Mouse (Mus musculus) embryonic facial prominence, embryonic 12.5 days (tissue): ENCODE results near the gene Srgap1. TPM values are rescaled to one million over a fixed set of nuclear protein-coding genes. Genes with fewer than 3 reads are reported as not detected.

Experiments used
- ATAC-seq: fragments of 200-750 bp; cut with Nextera tagmentation; 2 replicates; pipeline ENCODE4 v1.8.0; 2017; ENCODE audit not compliant: insufficient number of reproducible peaks, insufficient read depth, low FRiP score, low TSS enrichment
- H3K27ac ChIP-seq: fragments of 300-500 bp; sonication (generic); 2 replicates; pipeline ENCODE4 v1.5.1; 2016; ENCODE audit warnings: mild to moderate bottlenecking
- H3K27me3 ChIP-seq: fragments of 300-500 bp; sonication (generic); 2 replicates; pipeline ENCODE4 v1.6.1; 2016; ENCODE audit warnings: mild to moderate bottlenecking, moderate library complexity
- H3K36me3 ChIP-seq: fragments of 300-500 bp; sonication (generic); 2 replicates; pipeline ENCODE4 v1.6.1; 2016; ENCODE audit warnings: mild to moderate bottlenecking
- H3K4me1 ChIP-seq: fragments of 300-500 bp; sonication (generic); 2 replicates; pipeline ENCODE4 v1.6.1; 2016
- H3K4me2 ChIP-seq: fragments of 300-500 bp; sonication (generic); replicated peaks from 2 replicates; pipeline ENCODE4 v1.6.1; 2016; ENCODE audit warnings: mild to moderate bottlenecking, moderate library complexity
- H3K4me3 ChIP-seq: fragments of 300-500 bp; sonication (generic); 2 replicates; pipeline ENCODE4 v1.5.1; 2016; ENCODE audit warnings: mild to moderate bottlenecking
- H3K9ac ChIP-seq: fragments of 300-500 bp; sonication (generic); 2 replicates; pipeline ENCODE4 v1.6.1; 2016; ENCODE audit warnings: mild to moderate bottlenecking, moderate library complexity
- H3K9me3 ChIP-seq: fragments of 300-500 bp; sonication (generic); 2 replicates; pipeline ENCODE4 v1.6.1; 2016; ENCODE audit warnings: mild to moderate bottlenecking, moderate library complexity
- WGBS: fragments of 180-500 bp; shearing (Covaris S2); methylation state at CpG from one replicate; pipeline ENCODE4 v1.1.7; 2016; 5-methylcytosine and 5-hydroxymethylcytosine counted together
- polyA plus RNA-seq: library from polyadenylated mRNA; unstranded; fragments of >200 nt; fragmentation: Nextera tagmentation; extraction: Ambion mirVana; gene quantifications from 2 replicates; pipeline ENCODE4 v1.2.1, GENCODE M21; 2016

Gene Srgap1
- polyA plus RNA-seq, 1 experiment from 2014 or later = 19.6 TPM

GRCm38 (mm10) chr10:122017063-122017462, 30.1 kb downstream of the Srgap1 start:
- no peaks in the 10 kb centered on the region for H3K36me3 ChIP-seq
- no peak for ATAC-seq
- no peak overlapping the region for H3K4me2 ChIP-seq
- no peak overlapping the region for H3K9ac ChIP-seq
- no peak overlapping the region for H3K27ac ChIP-seq
- H3K9me3 ChIP-seq = no peaks in the 10 kb centered on the region
- H3K4me3 ChIP-seq = no peak overlapping the region
- peaks cover 16% of the 10 kb centered on the region for H3K4me1 ChIP-seq
- 60% methylated on average over 5 of the region's 5 CpGs for WGBS
- H3K27me3 ChIP-seq = no peaks in the 10 kb centered on the region

GRCm38 (mm10) chr10:122016631-122017030, 30.5 kb downstream of the Srgap1 start:
- ATAC-seq = no peak
- Histone ChIP-seq H3K9me3 (no peaks in the 10 kb centered on the region), H3K4me2 (no peak overlapping the region), H3K4me3 (no peak overlapping the region), H3K27ac (no peak overlapping the region), H3K27me3 (no peaks in the 10 kb centered on the region), H3K36me3 (no peaks in the 10 kb centered on the region), H3K4me1 (peaks cover 16% of the 10 kb centered on the region), H3K9ac (no peak overlapping the region)
- WGBS = 91% methylated on average over 3 of the region's 3 CpGs

- Histone ChIP-seq H3K4me2 (no peak overlapping the region), H3K36me3 (no peaks in the 10 kb centered on the region), H3K4me3 (no peak overlapping the region), H3K9ac (no peak overlapping the region), H3K9me3 (no peaks in the 10 kb centered on the region), H3K27ac (no peak overlapping the region), H3K4me1 (peaks cover 23% of the 10 kb centered on the region), H3K27me3 (no peaks in the 10 kb centered on the region)
- ATAC-seq = no peak
- WGBS = 85% methylated on average over 6 of the region's 6 CpGs
Observed at GRCm38 (mm10) chr10:122012321-122012720, 34.8 kb downstream of the Srgap1 start.

GRCm38 (mm10) chr10:122008731-122009391, 38.3 kb downstream of the Srgap1 start:
- Histone ChIP-seq H3K9me3 (no peaks in the 10 kb centered on the region), H3K9ac (no peak overlapping the region; the same call in 1 of the 2 replicates), H3K4me1 (peaks cover 20% of the 10 kb centered on the region), H3K27me3 (no peaks in the 10 kb centered on the region), H3K27ac (no peak overlapping the region), H3K4me3 (no peak overlapping the region), H3K4me2 (0 out of 2 replicates have a peak overlapping the region, but pooled peaks have one; percentile 7), H3K36me3 (no peaks in the 10 kb centered on the region)
- 44% methylated on average over 12 of the region's 12 CpGs for WGBS
- ATAC-seq = no peak

- 63% methylated on average over 2 of the region's 2 CpGs for WGBS
- no peak overlapping the region for H3K27ac ChIP-seq
Observed at GRCm38 (mm10) chr10:122008370-122008730, 38.8 kb downstream of the Srgap1 start.

GRCm38 (mm10) chr10:122006606-122007005, 40.5 kb downstream of the Srgap1 start:
- H3K4me1 ChIP-seq = peaks cover 20% of the 10 kb centered on the region
- no peaks in the 10 kb centered on the region for H3K27me3 ChIP-seq
- ATAC-seq = no peak
- H3K9ac ChIP-seq = no peak overlapping the region
- H3K4me2 ChIP-seq = no peak overlapping the region
- 51% methylated on average over 5 of the region's 5 CpGs for WGBS
- H3K27ac ChIP-seq = no peak overlapping the region; the same call in 1 of the 2 replicates
- H3K9me3 ChIP-seq = no peaks in the 10 kb centered on the region
- H3K4me3 ChIP-seq = no peak overlapping the region
- H3K36me3 ChIP-seq = no peaks in the 10 kb centered on the region

More at GRCm38 (mm10) chr10:122008370-122008730, 38.8 kb downstream of the Srgap1 start:
- H3K4me3 ChIP-seq = no peak overlapping the region
- H3K27me3 ChIP-seq = no peaks in the 10 kb centered on the region
- H3K4me2 ChIP-seq = no peak overlapping the region
- no peak for ATAC-seq
- no peaks in the 10 kb centered on the region for H3K36me3 ChIP-seq
- H3K9ac ChIP-seq = no peak overlapping the region; the same call in 1 of the 2 replicates
- no peaks in the 10 kb centered on the region for H3K9me3 ChIP-seq
- H3K4me1 ChIP-seq = peaks cover 20% of the 10 kb centered on the region

GRCm38 (mm10) chr10:122006151-122006550, 41.0 kb downstream of the Srgap1 start:
- H3K4me2 ChIP-seq = no peak overlapping the region
- H3K27me3 ChIP-seq = no peaks in the 10 kb centered on the region
- H3K36me3 ChIP-seq = no peaks in the 10 kb centered on the region
- H3K9me3 ChIP-seq = no peaks in the 10 kb centered on the region
- WGBS = 84% methylated on average over 6 of the region's 6 CpGs
- H3K9ac ChIP-seq = no peak overlapping the region
- peaks cover 20% of the 10 kb centered on the region for H3K4me1 ChIP-seq
- no peak overlapping the region for H3K4me3 ChIP-seq
- no peak overlapping the region for H3K27ac ChIP-seq
- no peak for ATAC-seq

- no peaks in the 10 kb centered on the region for H3K27me3 ChIP-seq
- no peak overlapping the region for H3K27ac ChIP-seq
- H3K9me3 ChIP-seq = no peaks in the 10 kb centered on the region
- H3K36me3 ChIP-seq = no peaks in the 10 kb centered on the region
- 60% methylated on average over 6 of the region's 6 CpGs for WGBS
- no peak overlapping the region for H3K4me3 ChIP-seq
- H3K9ac ChIP-seq = no peak overlapping the region
- no peak overlapping the region for H3K4me2 ChIP-seq
- ATAC-seq = no peak
- H3K4me1 ChIP-seq = peaks cover 20% of the 10 kb centered on the region
Observed at GRCm38 (mm10) chr10:122005560-122005959, 41.6 kb downstream of the Srgap1 start.

GRCm38 (mm10) chr10:122002930-122003329, 44.2 kb downstream of the Srgap1 start:
- Histone ChIP-seq H3K27ac (no peak overlapping the region), H3K9ac (no peak overlapping the region), H3K4me1 (peaks cover 6% of the 10 kb centered on the region; the same call in 1 of the 2 replicates), H3K4me2 (no peak overlapping the region), H3K27me3 (no peaks in the 10 kb centered on the region), H3K36me3 (no peaks in the 10 kb centered on the region), H3K4me3 (no peak overlapping the region), H3K9me3 (no peaks in the 10 kb centered on the region)
- WGBS = 70% methylated on average over 6 of the region's 6 CpGs
- ATAC-seq = no peak

- Histone ChIP-seq H3K36me3 (no peaks in the 10 kb centered on the region), H3K9ac (no peak overlapping the region), H3K27me3 (no peaks in the 10 kb centered on the region), H3K4me3 (no peak overlapping the region), H3K9me3 (no peaks in the 10 kb centered on the region), H3K27ac (no peak overlapping the region), H3K4me1 (no peaks in the 10 kb centered on the region; the same call in 1 of the 2 replicates), H3K4me2 (no peak overlapping the region)
- ATAC-seq = no peak
- 69% methylated on average over 7 of the region's 7 CpGs for WGBS
Observed at GRCm38 (mm10) chr10:121998806-121999205, 48.3 kb downstream of the Srgap1 start.

- no peak overlapping the region for H3K9ac ChIP-seq
- no peak for ATAC-seq
- H3K27me3 ChIP-seq = no peaks in the 10 kb centered on the region
- no peaks in the 10 kb centered on the region for H3K36me3 ChIP-seq
- no peak overlapping the region for H3K4me2 ChIP-seq
- 72% methylated on average over 4 of the region's 4 CpGs for WGBS
- H3K27ac ChIP-seq = no peak overlapping the region
- H3K4me1 ChIP-seq = no peaks in the 10 kb centered on the region
- no peak overlapping the region for H3K4me3 ChIP-seq
- no peaks in the 10 kb centered on the region for H3K9me3 ChIP-seq
Observed at GRCm38 (mm10) chr10:121996500-121996899, 50.6 kb downstream of the Srgap1 start.

- no peaks in the 10 kb centered on the region for H3K4me1 ChIP-seq
- H3K36me3 ChIP-seq = no peaks in the 10 kb centered on the region
- no peak overlapping the region for H3K27ac ChIP-seq
- H3K4me2 ChIP-seq = no peak overlapping the region
- no peaks in the 10 kb centered on the region for H3K27me3 ChIP-seq
- no peak overlapping the region for H3K9ac ChIP-seq
- 44% methylated on average over 4 of the region's 4 CpGs for WGBS
- no peaks in the 10 kb centered on the region for H3K9me3 ChIP-seq
- ATAC-seq = no peak
- no peak overlapping the region for H3K4me3 ChIP-seq
Observed at GRCm38 (mm10) chr10:121995448-121995847, 51.7 kb downstream of the Srgap1 start.
